Mouse (Mus musculus) forebrain, postnatal 0 days (tissue): ENCODE results near the gene Col6a6. TPM values are rescaled to one million over a fixed set of nuclear protein-coding genes. Genes with fewer than 3 reads are reported as not detected.
A peak's percentile ranks its signal among the peaks of the same experiment; 100 is the strongest.

Experiments
- ATAC-seq: fragments of 200-750 bp; cut with Nextera tagmentation; 2 replicates; pipeline ENCODE4 v1.8.0; 2017; ENCODE audit warnings: mild to moderate bottlenecking, moderate library complexity
- DNase-seq: peaks from one replicate; pipeline ENCODE4 v3.0.0-alpha.2; 2015
- H3K27ac ChIP-seq: fragments of 300-500 bp; sonication (generic); 2 replicates; pipeline ENCODE4 v1.5.1; 2014; ENCODE audit warnings: low read depth, mild to moderate bottlenecking, antibody characterized with exemption, low read length, moderate library complexity, mixed read lengths
- H3K27me3 ChIP-seq: fragments of 300-500 bp; sonication (generic); 2 replicates; pipeline ENCODE4 v1.6.1; 2014; ENCODE audit warnings: mild to moderate bottlenecking, low read length, mixed read lengths; ENCODE audit not compliant: insufficient read depth
- H3K36me3 ChIP-seq: fragments of 300-500 bp; sonication (generic); 2 replicates; pipeline ENCODE4 v1.6.1; 2014; ENCODE audit warnings: mild to moderate bottlenecking, moderate library complexity; ENCODE audit not compliant: insufficient read depth
- H3K4me1 ChIP-seq: fragments of 300-500 bp; sonication (generic); 2 replicates; pipeline ENCODE4 v1.6.1; 2014; ENCODE audit warnings: antibody characterized with exemption; ENCODE audit not compliant: insufficient read depth
- H3K4me2 ChIP-seq: fragments of 300-500 bp; sonication (generic); 2 replicates; pipeline ENCODE4 v1.6.1; 2014; ENCODE audit warnings: low read depth, mild to moderate bottlenecking, moderate library complexity
- H3K4me3 ChIP-seq: fragments of 300-500 bp; sonication (generic); 2 replicates; pipeline ENCODE4 v1.5.1; 2014; ENCODE audit warnings: low read depth, low read length, mixed read lengths
- H3K9ac ChIP-seq: fragments of 300-500 bp; sonication (generic); 2 replicates; pipeline ENCODE4 v1.6.1; 2014; ENCODE audit warnings: mild to moderate bottlenecking
- H3K9me3 ChIP-seq: fragments of 300-500 bp; sonication (generic); 2 replicates; pipeline ENCODE4 v1.6.1; 2016; ENCODE audit warnings: low read length
- CTCF ChIP-seq: sonication (generic); IDR thresholded peaks from 2 replicates; pipeline ENCODE4 v1.5.1; 2016; ENCODE audit warnings: antibody characterized with exemption, control low read depth, low read depth
- WGBS: fragments of 180-500 bp; shearing (Covaris S2); extraction: QIAGEN DNeasy Blood & Tissue Kit; methylation state at CpG from one replicate; pipeline ENCODE4 v1.1.7; 2014; 5-methylcytosine and 5-hydroxymethylcytosine counted together
- polyA plus RNA-seq: library from polyadenylated mRNA; unstranded; fragments of >200 nt; fragmentation: Nextera tagmentation; extraction: Ambion mirVana; gene quantifications from 2 replicates; pipeline ENCODE4 v1.2.1, GENCODE M21; 2015
- total RNA-seq: library from RNA; depleted of rRNA; stranded (reverse); fragments of >200 nt; gene quantifications from 2 replicates; pipeline ENCODE4 v1.2.3, GENCODE M21; 2014

Col6a6 gene
- total and polyA plus RNA-seq, 2 experiments from 2014 or later, result 0.11 to 0.33 TPM

DNA sequence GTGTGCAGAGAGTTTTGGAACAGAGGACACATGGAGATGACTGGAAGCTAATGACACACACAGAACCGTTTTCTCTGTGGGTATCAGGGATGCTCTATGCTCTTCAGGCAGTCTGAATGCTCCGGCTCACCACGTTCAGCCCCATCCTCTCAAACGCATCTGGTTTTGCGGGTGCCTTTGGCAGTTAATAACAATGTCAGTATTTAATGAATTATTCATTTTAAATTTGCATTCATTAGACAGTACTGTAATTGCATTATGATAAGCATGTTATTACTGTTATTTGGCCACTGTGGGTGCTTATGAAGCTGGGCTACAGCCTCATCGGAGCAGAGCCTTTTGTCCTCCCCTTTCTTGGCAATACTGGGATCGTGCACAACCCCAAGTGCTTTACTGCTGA, 146.6 kb downstream of the Col6a6 start:
- no peak for TF ChIP-seq CTCF
- no peak overlapping the region for H3K4me3 ChIP-seq
- no peaks in the 10 kb centered on the region for H3K4me1 ChIP-seq
- H3K36me3 ChIP-seq, result peaks cover 43% of the 10 kb centered on the region
- H3K9ac ChIP-seq, result no peak overlapping the region
- no peak overlapping the region for H3K4me2 ChIP-seq
- DNase-seq (peak; percentile 50), ATAC-seq (peak; percentile 88)
- peak overlapping the region; percentile 45 for H3K27ac ChIP-seq
- WGBS, result 43% methylated on average over 7 of the region's 7 CpGs
- no peaks in the 10 kb centered on the region for H3K9me3 ChIP-seq
- no peaks in the 10 kb centered on the region for H3K27me3 ChIP-seq

DNA sequence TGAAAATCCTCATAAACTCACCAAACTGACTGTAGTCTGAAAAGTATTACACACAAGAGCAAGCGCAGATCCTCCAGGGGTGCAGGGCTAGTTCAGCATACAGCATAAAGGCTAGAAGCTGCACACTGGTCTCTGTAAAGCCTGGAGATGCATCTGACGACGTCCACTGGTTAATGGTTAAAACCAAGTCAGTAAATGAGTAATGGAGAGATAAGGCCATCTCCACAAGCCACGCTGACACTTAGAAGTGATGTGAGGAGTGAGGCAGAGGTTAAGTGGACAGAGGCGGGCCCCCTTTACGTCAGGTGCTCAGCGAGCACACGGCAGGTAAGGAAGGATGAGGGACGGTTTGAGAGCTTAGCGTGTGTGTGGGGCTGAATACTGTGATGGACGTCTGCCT, 152.0 kb downstream of the Col6a6 start:
- Histone ChIP-seq H3K4me1 (no peaks in the 10 kb centered on the region), H3K4me2 (no peak overlapping the region), H3K27me3 (no peaks in the 10 kb centered on the region), H3K9me3 (no peaks in the 10 kb centered on the region), H3K27ac (no peak overlapping the region), H3K4me3 (no peak overlapping the region), H3K9ac (no peak overlapping the region), H3K36me3 (peaks cover 39% of the 10 kb centered on the region)
- DNase-seq (no peak), ATAC-seq (no peak)
- 90% methylated on average over 11 of the region's 11 CpGs for WGBS
- TF ChIP-seq CTCF, result no peak

DNA sequence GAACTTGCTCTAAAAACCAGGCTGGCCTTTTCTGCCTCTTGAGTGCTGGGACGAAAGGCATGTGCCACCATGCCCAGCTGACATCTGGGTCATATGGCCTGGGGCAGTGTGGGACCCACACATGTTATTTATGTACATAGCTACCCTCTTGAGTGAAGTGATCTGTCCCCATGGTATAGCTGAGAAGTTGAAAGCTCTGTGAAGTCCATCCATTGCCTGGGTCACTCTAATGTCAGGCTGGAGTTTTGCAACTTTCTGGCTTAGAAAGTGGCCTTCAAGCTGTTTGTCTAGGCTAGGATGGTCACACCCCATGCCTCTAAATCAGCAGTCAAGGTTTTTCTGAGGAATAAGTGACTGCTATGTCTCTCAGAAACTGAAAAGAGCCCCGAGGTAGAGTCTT, 155.9 kb downstream of the Col6a6 start:
- Histone ChIP-seq H3K27ac (no peak overlapping the region), H3K36me3 (peaks cover 43% of the 10 kb centered on the region), H3K9ac (no peak overlapping the region), H3K4me3 (no peak overlapping the region), H3K27me3 (no peaks in the 10 kb centered on the region), H3K9me3 (no peaks in the 10 kb centered on the region), H3K4me2 (no peak overlapping the region), H3K4me1 (no peaks in the 10 kb centered on the region)
- TF ChIP-seq CTCF, result no peak
- 89% methylated on average over 2 of the region's 2 CpGs for WGBS
- DNase-seq (no peak), ATAC-seq (no peak)

DNA sequence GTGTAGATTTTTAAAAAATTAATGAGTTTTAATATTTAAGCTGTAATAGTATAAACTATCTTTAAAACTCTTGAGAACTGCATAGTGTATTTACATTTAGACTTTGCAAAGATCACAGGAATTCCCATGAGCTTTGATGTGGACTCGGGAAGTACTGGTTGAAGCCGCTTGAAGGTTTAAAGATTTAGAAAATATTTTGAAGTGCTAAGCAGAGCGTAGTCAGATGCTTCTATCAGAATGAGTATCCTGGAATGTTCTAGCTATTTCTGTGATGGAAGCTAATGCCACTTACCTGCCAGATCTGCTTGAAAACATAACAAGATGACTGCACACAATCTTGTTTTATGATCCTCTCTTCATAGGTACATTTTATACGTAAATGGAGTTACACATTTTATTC, 157.0 kb downstream of the Col6a6 start:
- H3K36me3 ChIP-seq, result peaks cover 39% of the 10 kb centered on the region
- no peaks in the 10 kb centered on the region for H3K9me3 ChIP-seq
- no peaks in the 10 kb centered on the region for H3K4me1 ChIP-seq
- H3K27me3 ChIP-seq, result no peaks in the 10 kb centered on the region
- no peak for TF ChIP-seq CTCF
- H3K27ac ChIP-seq, result no peak overlapping the region
- H3K4me2 ChIP-seq, result no peak overlapping the region
- no peak overlapping the region for H3K9ac ChIP-seq
- DNase-seq, result no peak
- H3K4me3 ChIP-seq, result no peak overlapping the region
- ATAC-seq, result no peak
- 92% methylated on average over 4 of the region's 4 CpGs for WGBS

- no peak for ATAC-seq
- Histone ChIP-seq H3K27me3 (no peaks in the 10 kb centered on the region), H3K9ac (no peak overlapping the region), H3K9me3 (no peaks in the 10 kb centered on the region), H3K36me3 (peaks cover 63% of the 10 kb centered on the region), H3K27ac (no peak overlapping the region), H3K4me2 (no peak overlapping the region), H3K4me3 (no peak overlapping the region), H3K4me1 (no peaks in the 10 kb centered on the region)
- 94% methylated on average over 7 of the region's 7 CpGs for WGBS
- TF ChIP-seq CTCF, result no peak
- DNase-seq, result no peak
Observed at GRCm38 (mm10) chr9:105665269-105665668, 162.7 kb downstream of the Col6a6 start.

- ATAC-seq, result peak; percentile 88; the same call in 1 of the 2 replicates
- peak; percentile 23 for DNase-seq
- Histone ChIP-seq H3K4me2 (no peak overlapping the region), H3K9ac (no peak overlapping the region), H3K36me3 (peaks cover 43% of the 10 kb centered on the region), H3K4me1 (no peaks in the 10 kb centered on the region), H3K27me3 (no peaks in the 10 kb centered on the region), H3K27ac (no peak overlapping the region), H3K9me3 (no peaks in the 10 kb centered on the region), H3K4me3 (no peak overlapping the region)
- TF ChIP-seq CTCF, result no peak
- 76% methylated on average over 6 of the region's 6 CpGs for WGBS
Observed at GRCm38 (mm10) chr9:105659877-105660276, 168.1 kb downstream of the Col6a6 start.

DNA sequence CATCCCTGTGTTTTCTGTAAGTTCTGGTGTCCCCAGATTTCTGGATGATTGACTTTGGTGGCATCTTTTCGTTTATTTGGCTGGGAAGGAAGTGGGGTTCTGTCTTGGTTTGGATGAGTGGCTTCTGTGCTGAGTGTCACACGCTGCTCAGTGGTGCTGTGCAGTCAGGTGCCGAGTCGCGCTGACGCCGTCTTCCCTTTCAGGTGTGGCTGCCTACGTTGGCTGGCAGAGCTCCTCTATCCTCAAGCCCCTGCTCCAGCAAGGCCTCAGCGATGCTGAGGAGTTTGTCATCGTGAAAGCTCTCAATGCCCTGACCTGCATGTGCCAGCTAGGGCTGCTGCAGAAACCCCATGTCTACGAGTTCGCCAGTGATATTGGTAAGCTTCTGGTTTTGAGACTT, 169.7 kb downstream of the Col6a6 start:
- 95% methylated on average over 12 of the region's 12 CpGs for WGBS

DNA sequence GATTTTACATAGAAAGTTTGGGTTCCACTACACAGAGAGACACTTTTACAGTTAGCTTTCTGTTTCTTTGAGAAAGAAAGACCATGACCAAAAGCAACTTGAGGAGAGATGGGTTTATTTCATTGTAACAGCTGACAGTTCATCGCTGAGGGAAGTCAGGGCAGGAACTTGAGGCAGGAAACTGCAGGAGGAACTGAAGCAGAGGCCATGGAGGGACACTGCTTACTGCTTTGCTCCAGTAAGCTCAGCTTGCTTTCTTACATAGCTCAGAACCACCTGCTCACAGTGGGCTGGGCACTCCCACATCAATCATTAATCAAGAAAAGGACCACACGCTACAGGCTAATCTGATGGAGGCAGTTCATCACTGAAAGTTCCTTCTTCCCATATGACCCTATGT, 171.8 kb downstream of the Col6a6 start:
- TF ChIP-seq CTCF, result no peak
- H3K4me3 ChIP-seq, result no peak overlapping the region
- no peaks in the 10 kb centered on the region for H3K27me3 ChIP-seq
- no peaks in the 10 kb centered on the region for H3K9me3 ChIP-seq
- no peak for DNase-seq
- no peak overlapping the region for H3K4me2 ChIP-seq
- H3K4me1 ChIP-seq, result no peaks in the 10 kb centered on the region
- no peak overlapping the region for H3K27ac ChIP-seq
- peaks cover 34% of the 10 kb centered on the region for H3K36me3 ChIP-seq
- ATAC-seq, result no peak
- no peak overlapping the region for H3K9ac ChIP-seq
- WGBS, result 79% methylated on average over 2 of the region's 2 CpGs

More for the DNA sequence above, 169.7 kb downstream of the Col6a6 start:
- H3K4me2 ChIP-seq, result no peak overlapping the region
- H3K4me1 ChIP-seq, result no peaks in the 10 kb centered on the region
- no peaks in the 10 kb centered on the region for H3K27me3 ChIP-seq
- no peak for ATAC-seq
- peaks cover 42% of the 10 kb centered on the region for H3K36me3 ChIP-seq
- no peak for TF ChIP-seq CTCF
- no peak overlapping the region for H3K27ac ChIP-seq
- H3K9ac ChIP-seq, result no peak overlapping the region
- DNase-seq, result no peak
- no peak overlapping the region for H3K4me3 ChIP-seq
- no peaks in the 10 kb centered on the region for H3K9me3 ChIP-seq
